Mouse (Mus musculus): ENCODE results near the gene Mertk.

Mertk gene

GRCm38 (mm10) chr2:128816311-128816710 is 117.6 kb downstream of the Mertk start:
- in situ Hi-C loops (cut with MboI, MseI): loop anchor here (5.0 kb wide), 1 partner anchor 119 kb away; the partner anchor contains the start of gene Mertk (in 2 of the 2)

- in situ Hi-C loops (cut with MboI, MseI): loop anchor here (5.0 kb wide), 1 partner anchor 120 kb away; the partner anchor contains the start of gene Mertk (in 2 of the 2)
Observed at GRCm38 (mm10) chr2:128816916-128817315, 118.2 kb downstream of the Mertk start.

GRCm38 (mm10) chr2:128817387-128817785 is 118.6 kb downstream of the Mertk start:
- in situ Hi-C loops (cut with MboI, MseI): loop anchor here (5.0 kb wide), 1 partner anchor 120 kb away; the partner anchor contains the start of gene Mertk (in 2 of the 2)

DNA sequence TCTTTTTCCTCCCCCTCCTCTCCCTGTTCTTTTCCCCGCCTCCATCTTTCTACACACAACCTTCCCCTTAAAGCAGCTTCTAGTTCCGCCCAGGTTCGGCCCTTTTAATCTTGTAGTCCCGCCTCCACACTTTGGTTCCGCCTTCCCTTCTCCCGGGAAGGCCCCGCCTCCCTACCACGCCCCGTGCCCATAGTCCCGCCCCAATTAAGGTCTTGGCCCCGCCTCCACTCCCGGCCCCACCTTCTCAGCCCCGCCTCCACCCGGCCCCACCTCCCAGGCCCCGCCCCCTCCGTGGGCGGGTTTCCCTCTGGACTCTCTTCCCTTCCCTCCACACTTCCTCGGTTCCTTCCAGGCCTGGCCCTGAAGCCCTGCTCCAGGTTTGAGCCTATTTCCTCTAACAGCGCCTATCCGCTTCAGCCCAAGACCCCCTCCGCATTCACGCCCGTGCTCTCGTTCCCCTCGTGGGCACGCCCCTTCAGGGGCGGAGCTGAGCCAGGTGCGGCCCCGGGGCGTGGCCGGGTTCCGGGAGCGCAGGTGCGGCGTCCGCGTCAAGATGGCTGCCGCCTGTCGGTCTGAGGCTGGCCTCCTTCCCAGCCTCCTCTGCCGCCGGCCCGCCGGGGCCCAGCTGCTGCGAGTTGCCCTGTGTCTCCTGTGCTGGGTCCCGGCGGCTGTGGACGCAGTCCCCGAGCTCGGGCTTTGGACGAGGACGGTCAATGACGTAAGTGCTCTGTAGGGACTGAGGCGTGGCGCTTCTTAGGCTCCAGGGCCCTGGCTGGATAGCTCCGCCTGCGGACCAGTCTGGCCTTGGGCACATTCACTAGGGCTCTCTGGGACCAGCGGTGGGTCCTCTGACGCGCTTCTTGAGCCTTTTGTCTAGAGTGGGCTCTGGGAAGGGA is 119.3 kb downstream of the Mertk start, which contains the start of gene Tmem87b:
Tmem87b (plus strand) TSS at position 333 of the 896 bp plus-strand sequence.
- in situ Hi-C loops (cut with MboI, MseI): loop anchor here (5.0 kb wide), 1 partner anchor 121 kb away; the partner anchor contains the start of gene Mertk (in 2 of the 2)

GRCm38 (mm10) chr2:128818956-128819643 is 120.3 kb downstream of the Mertk start:
- in situ Hi-C loops (cut with MboI, MseI): loop anchor here (5.0 kb wide), 1 partner anchor 122 kb away; the partner anchor contains the start of gene Mertk (in 2 of the 2)

DNA sequence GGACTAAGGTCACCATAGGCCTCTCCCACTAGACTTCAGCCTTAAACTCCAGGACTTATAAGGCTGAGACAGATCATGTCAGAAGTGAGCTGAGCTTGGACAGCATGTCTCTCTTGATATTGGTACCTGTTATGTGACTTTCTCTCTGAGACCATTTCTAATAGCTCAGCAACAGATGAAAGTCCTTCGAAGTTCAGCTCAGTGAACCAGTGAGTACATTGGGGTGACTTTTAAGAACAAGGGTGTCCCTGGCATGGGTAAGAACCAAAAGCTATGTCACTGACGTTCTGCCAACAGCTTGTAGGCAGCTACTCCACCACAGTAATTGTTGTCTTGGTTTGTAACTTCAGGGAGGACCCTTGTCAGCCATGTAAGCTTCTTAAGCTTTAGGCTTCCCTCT is 121.9 kb downstream of the Mertk start:
- in situ Hi-C loops (cut with MboI, MseI): no loop called here

GRCm38 (mm10) chr2:128823893-128824292 is 125.1 kb downstream of the Mertk start:
- in situ Hi-C loops (cut with MboI, MseI): no loop called here

DNA sequence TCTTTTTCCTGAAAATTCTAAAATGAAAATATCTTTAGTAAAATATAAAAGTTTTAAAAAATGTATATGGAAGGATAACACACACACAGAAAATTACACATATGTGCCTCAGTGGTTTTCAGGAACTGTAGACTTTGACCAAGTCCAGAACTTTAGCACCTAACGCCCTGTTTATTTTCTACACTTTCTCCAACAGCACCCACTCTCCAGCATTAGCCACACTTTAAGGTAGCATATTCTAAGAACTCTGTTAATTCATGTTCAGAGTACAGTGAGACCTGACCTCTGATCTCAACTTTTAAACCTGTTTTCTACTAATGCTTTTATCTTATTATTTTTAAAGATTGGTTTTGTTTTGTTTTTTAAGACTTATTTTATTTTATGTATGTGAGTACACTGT is 129.0 kb downstream of the Mertk start:
- in situ Hi-C loops (cut with MboI, MseI): no loop called here

GRCm38 (mm10) chr2:128832611-128833010 is 133.9 kb downstream of the Mertk start:
- in situ Hi-C loops (cut with MboI, MseI): no loop called here

DNA sequence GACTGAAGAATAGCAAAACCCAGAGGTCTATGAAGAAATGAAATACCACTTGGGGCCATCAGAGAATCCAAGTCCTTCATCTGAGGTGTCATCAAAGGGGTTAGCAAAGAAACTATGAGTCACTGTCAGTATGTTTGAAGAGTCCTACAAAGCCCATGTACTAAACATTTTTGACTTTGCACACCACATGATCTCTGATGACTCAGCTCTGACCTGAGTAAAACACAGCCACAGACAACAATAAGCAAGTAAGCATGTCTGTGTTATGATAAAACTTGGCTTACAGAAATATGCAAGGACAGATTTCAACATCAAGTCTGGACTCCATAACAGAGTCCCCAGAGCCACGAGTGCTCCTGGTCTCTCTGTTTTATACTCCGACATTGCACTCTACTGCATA is 134.3 kb downstream of the Mertk start:
- in situ Hi-C loops (cut with MboI, MseI): no loop called here

GRCm38 (mm10) chr2:128833435-128833834 is 134.7 kb downstream of the Mertk start:
- in situ Hi-C loops (cut with MboI, MseI): no loop called here

- in situ Hi-C loops (cut with MboI, MseI): no loop called here
Observed at GRCm38 (mm10) chr2:128837531-128837930, 138.8 kb downstream of the Mertk start.

GRCm38 (mm10) chr2:128838611-128839010 is 139.9 kb downstream of the Mertk start:
- in situ Hi-C loops (cut with MboI, MseI): no loop called here

DNA sequence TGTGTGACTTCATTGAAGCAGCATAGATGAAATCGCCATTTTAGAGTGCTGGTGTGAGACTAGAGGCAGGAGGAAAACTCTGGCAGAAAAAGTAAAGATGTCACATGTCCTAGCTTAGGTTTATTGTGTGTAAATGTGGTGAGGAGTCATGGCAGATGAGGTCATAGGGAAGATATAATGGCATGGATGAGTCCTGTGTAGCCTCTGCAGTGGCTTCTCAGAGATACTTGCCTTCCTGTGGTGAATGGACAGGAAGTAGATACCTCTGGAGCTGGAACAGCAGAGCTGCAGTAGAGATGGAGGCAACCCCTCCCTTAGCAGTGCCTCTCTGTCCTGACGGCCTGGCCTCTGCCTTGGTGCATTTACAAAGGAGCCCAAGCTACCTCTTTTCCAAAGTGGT is 140.7 kb downstream of the Mertk start:
- in situ Hi-C loops (cut with MboI, MseI): no loop called here

- in situ Hi-C loops (cut with MboI, MseI): no loop called here
Observed at GRCm38 (mm10) chr2:128842437-128842836, 143.7 kb downstream of the Mertk start.

DNA sequence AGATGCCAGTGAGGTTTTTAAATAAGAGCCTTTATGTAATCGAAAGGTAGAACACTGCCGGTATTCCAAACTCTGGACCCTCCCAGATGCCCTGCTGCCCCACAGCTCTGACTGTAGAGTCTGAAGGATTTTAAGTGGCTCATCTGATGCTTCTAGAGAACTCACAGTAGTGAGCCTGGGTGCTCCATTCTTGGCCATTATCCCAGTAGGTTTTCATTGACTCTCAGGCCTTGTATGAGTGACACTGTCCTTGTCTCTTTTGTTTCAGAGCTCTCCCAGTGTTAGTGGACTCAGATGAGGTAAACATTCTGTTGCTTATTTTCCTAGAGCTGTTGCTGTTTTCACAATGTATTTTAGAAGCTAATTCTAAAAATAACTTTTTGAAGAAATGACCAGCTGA is 151.3 kb downstream of the Mertk start:
- in situ Hi-C loops (cut with MboI, MseI): no loop called here
